Mouse (Mus musculus) embryonic facial prominence, embryonic 15.5 days (tissue): Measurements from ENCODE around the gene Pak2. TPM values are rescaled to one million over a fixed set of nuclear protein-coding genes. Genes with fewer than 3 reads are reported as not detected.
A peak's percentile ranks its signal among the peaks of the same experiment; 100 is the strongest.

Experiments used
- ATAC-seq: fragments of 200-750 bp; cut with Nextera tagmentation; 2 replicates; pipeline ENCODE4 v1.8.0; 2017; ENCODE audit warnings: low read depth, moderate TSS enrichment; ENCODE audit not compliant: insufficient number of reproducible peaks, low FRiP score, low TSS enrichment
- H3K27ac ChIP-seq: fragments of 300-500 bp; sonication (generic); replicated peaks from 2 replicates; pipeline ENCODE4 v1.5.1; 2015; ENCODE audit warnings: mild to moderate bottlenecking, inconsistent platforms
- H3K27me3 ChIP-seq: fragments of 300-500 bp; sonication (generic); 2 replicates; pipeline ENCODE4 v1.6.1; 2015; ENCODE audit warnings: inconsistent platforms
- H3K36me3 ChIP-seq: fragments of 300-500 bp; sonication (generic); 2 replicates; pipeline ENCODE4 v1.6.1; 2015; ENCODE audit warnings: mild to moderate bottlenecking, inconsistent platforms
- H3K4me1 ChIP-seq: fragments of 300-500 bp; sonication (generic); 2 replicates; pipeline ENCODE4 v1.6.1; 2015; ENCODE audit warnings: inconsistent platforms
- H3K4me2 ChIP-seq: fragments of 300-500 bp; sonication (generic); replicated peaks from 2 replicates; pipeline ENCODE4 v1.6.1; 2015; ENCODE audit warnings: mild to moderate bottlenecking, inconsistent platforms
- H3K4me3 ChIP-seq: fragments of 300-500 bp; sonication (generic); replicated peaks from 2 replicates; pipeline ENCODE4 v1.5.1; 2015; ENCODE audit warnings: mild to moderate bottlenecking, inconsistent platforms
- H3K9ac ChIP-seq: fragments of 300-500 bp; sonication (generic); 2 replicates; pipeline ENCODE4 v1.6.1; 2015; ENCODE audit warnings: inconsistent platforms
- H3K9me3 ChIP-seq: fragments of 300-500 bp; sonication (generic); replicated peaks from 2 replicates; pipeline ENCODE4 v1.6.1; 2016; ENCODE audit warnings: inconsistent platforms
- WGBS: fragments of 180-500 bp; shearing (Covaris S2); methylation state at CpG from one replicate; pipeline ENCODE4 v1.1.7; 2015; 5-methylcytosine and 5-hydroxymethylcytosine counted together
- polyA plus RNA-seq: library from polyadenylated mRNA; unstranded; fragments of >200 nt; fragmentation: Nextera tagmentation; extraction: Ambion mirVana; gene quantifications from 2 replicates; pipeline ENCODE4 v1.2.1, GENCODE M21; 2015

Pak2 gene
- 31.6 and 34.7 TPM in 2 replicates for polyA plus RNA-seq

- peaks cover 5% of the 10 kb centered on the region; the same call in 1 of the 2 replicates for H3K36me3 ChIP-seq
- peak within 1 kb of the TSS; percentile 96 for H3K27ac ChIP-seq
- H3K4me1 ChIP-seq = peaks cover 17% of the 10 kb centered on the region
- no peaks in the 10 kb centered on the region for H3K27me3 ChIP-seq
- H3K9me3 ChIP-seq = no peaks in the 10 kb centered on the region
- 1% methylated on average over 56 of the region's 60 CpGs for WGBS
- peak within 1 kb of the TSS; percentile 61 for H3K4me2 ChIP-seq
- peak within 1 kb of the TSS; percentile 97 for H3K9ac ChIP-seq
- H3K4me3 ChIP-seq = peak within 1 kb of the TSS; percentile 94
- peak; percentile 94 for ATAC-seq
These were observed at the start of gene Pak2 for GRCm38 (mm10) chr16:32078991-32079511. Gene Pak2 (minus strand): TSS chr16:32079342.

- Histone ChIP-seq H3K4me2 (no peak overlapping the region), H3K27me3 (no peaks in the 10 kb centered on the region), H3K9ac (no peak overlapping the region), H3K4me1 (no peaks in the 10 kb centered on the region), H3K36me3 (no peaks in the 10 kb centered on the region), H3K27ac (no peak overlapping the region; the same call in 1 of the 2 replicates), H3K4me3 (no peak overlapping the region), H3K9me3 (no peaks in the 10 kb centered on the region)
- no peak for ATAC-seq
- WGBS = 80% methylated on average over 4 of the region's 4 CpGs
These were observed 47.9 kb upstream of the Pak2 start for GRCm38 (mm10) chr16:32127046-32127445.

- ATAC-seq = no peak
- H3K27ac ChIP-seq = no peak overlapping the region
These were observed 46.2 kb upstream of the Pak2 start for GRCm38 (mm10) chr16:32125364-32125763.

GRCm38 (mm10) chr16:32124444-32125335 is 45.5 kb upstream of the Pak2 start:
- Histone ChIP-seq H3K27me3 (no peaks in the 10 kb centered on the region), H3K4me1 (no peaks in the 10 kb centered on the region), H3K36me3 (no peaks in the 10 kb centered on the region), H3K9ac (no peak overlapping the region), H3K4me3 (no peak overlapping the region), H3K9me3 (no peaks in the 10 kb centered on the region), H3K4me2 (no peak overlapping the region), H3K27ac (no peak overlapping the region; the same call in 1 of the 2 replicates)
- ATAC-seq = no peak
- WGBS = 64% methylated on average over 17 of the region's 17 CpGs

More at GRCm38 (mm10) chr16:32125364-32125763, 46.2 kb upstream of the Pak2 start:
- no peaks in the 10 kb centered on the region for H3K27me3 ChIP-seq
- H3K9ac ChIP-seq = no peak overlapping the region
- H3K4me3 ChIP-seq = no peak overlapping the region
- H3K4me2 ChIP-seq = no peak overlapping the region
- WGBS = 85% methylated on average over 3 of the region's 3 CpGs
- H3K9me3 ChIP-seq = no peaks in the 10 kb centered on the region
- no peaks in the 10 kb centered on the region for H3K36me3 ChIP-seq
- H3K4me1 ChIP-seq = no peaks in the 10 kb centered on the region

- no peak for ATAC-seq
These were observed 44.9 kb upstream of the Pak2 start for GRCm38 (mm10) chr16:32124020-32124419.

GRCm38 (mm10) chr16:32120454-32120853 is 41.3 kb upstream of the Pak2 start:
- WGBS = 73% methylated on average over 3 of the region's 3 CpGs

More at GRCm38 (mm10) chr16:32124020-32124419, 44.9 kb upstream of the Pak2 start:
- no peaks in the 10 kb centered on the region for H3K9me3 ChIP-seq
- H3K27ac ChIP-seq = no peak overlapping the region
- no peaks in the 10 kb centered on the region for H3K36me3 ChIP-seq
- 82% methylated on average over 7 of the region's 7 CpGs for WGBS
- H3K4me3 ChIP-seq = no peak overlapping the region
- H3K4me1 ChIP-seq = no peaks in the 10 kb centered on the region
- H3K4me2 ChIP-seq = no peak overlapping the region
- H3K9ac ChIP-seq = no peak overlapping the region
- H3K27me3 ChIP-seq = no peaks in the 10 kb centered on the region

GRCm38 (mm10) chr16:32116186-32116585 is 37.0 kb upstream of the Pak2 start:
- 43% methylated on average over 5 of the region's 5 CpGs for WGBS
- Histone ChIP-seq H3K4me1 (0 out of 2 replicates have a peak, but pooled peaks cover 3% of the 10 kb centered on the region), H3K4me2 (no peak overlapping the region), H3K9me3 (no peaks in the 10 kb centered on the region), H3K27me3 (no peaks in the 10 kb centered on the region), H3K36me3 (no peaks in the 10 kb centered on the region), H3K4me3 (no peak overlapping the region), H3K27ac (no peak overlapping the region), H3K9ac (no peak overlapping the region)
- no peak; the same call in 1 of the 2 replicates for ATAC-seq

More at GRCm38 (mm10) chr16:32120454-32120853, 41.3 kb upstream of the Pak2 start:
- no peak for ATAC-seq
- Histone ChIP-seq H3K9me3 (no peaks in the 10 kb centered on the region), H3K27ac (no peak overlapping the region), H3K9ac (no peak overlapping the region), H3K4me3 (no peak overlapping the region), H3K4me2 (no peak overlapping the region), H3K36me3 (no peaks in the 10 kb centered on the region), H3K4me1 (0 out of 2 replicates have a peak, but pooled peaks cover 3% of the 10 kb centered on the region), H3K27me3 (no peaks in the 10 kb centered on the region)

- H3K27me3 ChIP-seq = no peaks in the 10 kb centered on the region
- ATAC-seq = no peak
These were observed 36.6 kb upstream of the Pak2 start for GRCm38 (mm10) chr16:32115781-32116180.

GRCm38 (mm10) chr16:32114968-32115695 is 36.0 kb upstream of the Pak2 start:
- peak overlapping the region; percentile 45; the same call in 1 of the 2 replicates for H3K27ac ChIP-seq
- ATAC-seq = no peak

More at GRCm38 (mm10) chr16:32115781-32116180, 36.6 kb upstream of the Pak2 start:
- 50% methylated on average over 6 of the region's 6 CpGs for WGBS
- no peaks in the 10 kb centered on the region for H3K9me3 ChIP-seq
- no peaks in the 10 kb centered on the region for H3K36me3 ChIP-seq
- H3K27ac ChIP-seq = no peak overlapping the region
- no peak overlapping the region for H3K9ac ChIP-seq
- H3K4me2 ChIP-seq = no peak overlapping the region
- no peak overlapping the region for H3K4me3 ChIP-seq
- 0 out of 2 replicates have a peak, but pooled peaks cover 3% of the 10 kb centered on the region for H3K4me1 ChIP-seq

GRCm38 (mm10) chr16:32114406-32114805 is 35.3 kb upstream of the Pak2 start:
- Histone ChIP-seq H3K27ac (0 out of 2 replicates have a peak overlapping the region, but pooled peaks have one; percentile 45), H3K9ac (no peak overlapping the region), H3K9me3 (no peaks in the 10 kb centered on the region), H3K4me3 (no peak overlapping the region), H3K36me3 (0 out of 2 replicates have a peak, but pooled peaks cover 4% of the 10 kb centered on the region), H3K4me2 (no peak overlapping the region), H3K27me3 (no peaks in the 10 kb centered on the region), H3K4me1 (0 out of 2 replicates have a peak, but pooled peaks cover 3% of the 10 kb centered on the region)
- ATAC-seq = no peak
- 83% methylated on average over 10 of the region's 10 CpGs for WGBS

More at GRCm38 (mm10) chr16:32114968-32115695, 36.0 kb upstream of the Pak2 start:
- H3K4me2 ChIP-seq = 0 out of 2 replicates have a peak overlapping the region, but pooled peaks have one; percentile 17
- H3K9me3 ChIP-seq = no peaks in the 10 kb centered on the region
- 11% methylated on average over 15 of the region's 15 CpGs for WGBS
- H3K9ac ChIP-seq = no peak overlapping the region
- 0 out of 2 replicates have a peak, but pooled peaks cover 3% of the 10 kb centered on the region for H3K4me1 ChIP-seq
- 0 out of 2 replicates have a peak, but pooled peaks cover 4% of the 10 kb centered on the region for H3K36me3 ChIP-seq
- no peaks in the 10 kb centered on the region for H3K27me3 ChIP-seq
- no peak overlapping the region for H3K4me3 ChIP-seq
